Mouse (Mus musculus) liver, embryonic 14.5 days (tissue): ENCODE results near the gene Olfr56.

Experiments
- CTCF ChIP-seq: IDR thresholded peaks from 2 replicates; pipeline ENCODE4 v1.5.1; 2016; ENCODE audit warnings: antibody characterized with exemption, low read depth, control low read depth
- EP300 ChIP-seq: IDR thresholded peaks from 2 replicates; pipeline ENCODE4 v1.6.1; 2016; ENCODE audit warnings: antibody characterized with exemption, low read depth

- TF ChIP-seq CTCF, result no peak
- TF ChIP-seq EP300, result no peak
Measured at GRCm38 (mm10) chr11:49141974-49142373, 163.3 kb downstream of the Olfr56 start, which contains the start of gene Olfr1395.
